Mouse (Mus musculus) liver, adult 2 months (tissue): ENCODE data around the gene Tia1.
A peak's percentile ranks its signal among the peaks of the same experiment; 100 is the strongest.

ENCODE experiments used
- CTCF ChIP-seq: fragments of 200-500 bp; IDR thresholded peaks from 2 replicates; pipeline ENCODE4 v1.5.1; 2011; ENCODE audit warnings: low read depth, low read length, control low read depth
- POLR2A ChIP-seq: fragments of 200-500 bp; IDR thresholded peaks from 2 replicates; pipeline ENCODE4 v1.6.1; 2011; ENCODE audit warnings: low read length, control low read depth; ENCODE audit not compliant: insufficient read depth; ENCODE audit errors: extremely low read depth

DNA sequence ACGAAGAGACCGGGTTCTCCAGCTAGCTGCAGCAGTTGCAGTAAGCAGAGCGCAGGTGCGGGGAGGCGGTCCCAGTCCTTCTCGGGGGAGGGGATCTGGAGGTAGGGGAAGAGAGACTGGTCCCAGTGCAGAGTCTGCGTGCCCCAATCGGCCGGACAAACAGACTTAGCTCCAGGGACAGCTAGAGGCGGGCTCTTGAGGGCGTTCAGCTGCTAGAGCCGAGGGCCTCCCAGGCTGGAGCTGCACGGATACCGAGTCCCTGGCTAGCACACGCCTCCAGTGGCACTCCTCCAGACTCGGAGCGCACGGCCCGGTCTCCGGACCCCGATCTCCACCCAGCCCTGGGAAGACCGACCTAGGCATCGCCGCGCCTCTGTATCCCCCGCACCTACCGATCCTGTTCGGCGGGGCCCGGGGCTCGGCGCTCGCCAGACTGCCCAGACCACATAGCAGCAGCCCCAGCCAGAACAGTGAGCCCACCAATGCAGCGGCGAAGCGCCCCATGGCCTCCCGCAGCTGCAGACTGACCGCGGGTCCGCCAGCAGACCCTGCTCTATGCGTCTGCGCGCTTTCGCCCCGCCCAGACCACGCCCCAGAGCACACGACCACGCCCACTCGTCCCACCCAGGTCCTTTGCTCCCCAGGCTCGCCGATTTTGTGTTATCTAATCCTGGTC, 7.3 kb upstream of the Tia1 start, which contains the start of gene Pcyox1:
- peak; percentile 96 for TF ChIP-seq POLR2A
- no peak for TF ChIP-seq CTCF
